Mouse (Mus musculus) mouse embryonic stem cell (cell line): ENCODE data around the gene Skint9.
"Not testable (repeated sequence)": the region's sequence is repeated elsewhere in the genome, so short reads cannot be mapped to it uniquely, and the experiment has no call there.

Source experiments
- in situ Hi-C, 2 experiments: fragments of 300-500 bp; cut with MboI; formaldehyde crosslinking; loops; 1 replicate in 1 of 2; 3 replicates in 1 of 2; pipeline ENCODE4 v1.14.3; 2019 to 2020; ENCODE audit warnings: low sequenced_read_pairs in 2 of 2, low pct_unique_long_range_greater_than_20kb in 1 of 2, mixed read lengths in 1 of 2; ENCODE audit not compliant: unreplicated experiment in 1 of 2

Gene Skint9

GRCm38 (mm10) chr4:112433885-112434284, at the start of gene Skint9:
Gene Skint9 (minus strand): TSS chr4:112433985.
- in situ Hi-C loops, result no loop called here

DNA sequence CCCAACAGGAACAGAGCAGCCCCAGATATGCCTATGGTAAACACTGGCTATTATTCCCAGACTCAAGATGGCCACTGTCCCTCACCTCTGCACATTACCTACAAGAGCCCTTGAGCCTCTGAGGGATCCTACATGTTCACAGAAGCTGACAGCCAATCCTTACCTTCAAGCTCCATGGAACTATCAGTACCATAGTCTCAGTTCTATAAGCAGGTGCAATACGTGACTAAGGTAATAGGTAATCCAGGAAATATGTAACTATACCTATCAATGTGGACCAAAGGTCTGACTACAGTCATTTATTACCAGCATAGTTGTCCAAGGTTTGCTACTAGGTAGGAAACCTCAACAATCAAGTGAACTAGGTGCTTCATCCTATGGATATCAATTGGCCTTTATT, 1.1 kb downstream of the Skint9 start:
- in situ Hi-C loops, result no loop called here

DNA sequence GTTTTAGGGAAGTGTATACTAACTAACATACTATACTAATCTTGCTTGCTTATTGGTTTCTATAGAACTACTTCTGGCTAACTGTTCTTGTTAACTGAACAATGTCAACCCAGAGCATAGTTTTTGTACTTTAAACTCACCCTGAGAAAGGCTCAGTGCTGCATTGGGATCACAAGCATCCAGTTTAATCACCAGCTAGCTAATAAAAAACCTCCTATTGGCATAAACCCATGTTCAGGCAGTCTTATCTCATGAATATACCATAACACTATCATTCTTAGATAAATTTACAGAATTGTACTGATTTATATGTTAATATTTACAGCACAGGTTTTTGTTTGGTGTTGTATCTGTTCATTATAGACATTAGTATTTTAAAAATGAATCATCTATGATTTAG, 1.6 kb downstream of the Skint9 start:
- in situ Hi-C loops, result no loop called here

DNA sequence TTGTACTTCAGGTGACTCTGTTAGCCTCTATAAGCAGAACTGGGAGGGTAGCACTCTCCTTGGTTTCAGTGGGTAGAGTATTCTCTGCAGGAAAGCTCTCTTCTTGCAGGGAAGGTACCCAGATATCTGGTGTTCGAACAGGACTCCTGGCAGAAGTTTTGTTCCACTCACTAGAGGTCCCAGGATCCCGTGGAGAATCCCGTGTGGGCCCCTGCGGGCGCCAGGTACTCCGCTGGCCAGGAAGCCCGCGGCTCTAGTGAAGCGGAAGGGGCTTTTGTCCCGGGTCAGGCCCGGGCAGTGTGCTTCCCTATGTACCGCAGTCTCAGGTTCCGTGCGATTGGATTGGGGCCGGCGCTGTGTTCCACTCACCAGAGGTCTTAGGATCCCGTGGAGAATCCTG, 84.7 kb downstream of the Skint9 start:
- in situ Hi-C loops, result not testable (repeated sequence)
